Mouse (Mus musculus): ENCODE data around the gene Lemd1.

Gene Lemd1

GRCm38 (mm10) chr1:132202771-132203170 lies 11.5 kb downstream of the Lemd1 start:
- DNase-seq: no peak

- no peak for DNase-seq
Observed at GRCm38 (mm10) chr1:132205958-132206357, 14.7 kb downstream of the Lemd1 start.

GRCm38 (mm10) chr1:132206828-132207227 lies 15.6 kb downstream of the Lemd1 start:
- no peak for DNase-seq

- no peak for DNase-seq
Observed at GRCm38 (mm10) chr1:132208154-132208553, 16.9 kb downstream of the Lemd1 start.

GRCm38 (mm10) chr1:132209400-132209799 lies 18.2 kb downstream of the Lemd1 start:
- DNase-seq: no peak

GRCm38 (mm10) chr1:132210922-132211321 lies 19.7 kb downstream of the Lemd1 start:
- peak; percentile 58 to 64 for DNase-seq

GRCm38 (mm10) chr1:132211672-132212071 lies 20.4 kb downstream of the Lemd1 start:
- no peak for DNase-seq

GRCm38 (mm10) chr1:132212218-132212617 lies 21.0 kb downstream of the Lemd1 start:
- peak; percentile 34 to 76 for DNase-seq

- DNase-seq: no peak
Observed at GRCm38 (mm10) chr1:132213076-132213475, 21.8 kb downstream of the Lemd1 start.

- DNase-seq: no peak
Observed at GRCm38 (mm10) chr1:132216276-132216675, 25.0 kb downstream of the Lemd1 start.

- DNase-seq: no peak
Observed at GRCm38 (mm10) chr1:132221627-132222026, 30.4 kb downstream of the Lemd1 start.

- no peak for DNase-seq
Observed at GRCm38 (mm10) chr1:132222166-132222565, 30.9 kb downstream of the Lemd1 start.

GRCm38 (mm10) chr1:132226297-132227080 lies 35.3 kb downstream of the Lemd1 start:
- peak in 1 of 2 experiments; percentile 42 for DNase-seq

GRCm38 (mm10) chr1:132229667-132230066 lies 38.4 kb downstream of the Lemd1 start, which contains the start of gene Gm10188:
Gene Gm10188 (minus strand): TSS chr1:132229767.
- DNase-seq: no peak

- no peak for DNase-seq
Observed at GRCm38 (mm10) chr1:132231470-132232274, 40.4 kb downstream of the Lemd1 start.

- DNase-seq: peak; percentile 36 to 74
Observed at GRCm38 (mm10) chr1:132233566-132233965, 42.3 kb downstream of the Lemd1 start.

- DNase-seq: no peak
Observed at GRCm38 (mm10) chr1:132234757-132235273, 43.6 kb downstream of the Lemd1 start.

- DNase-seq: peak; percentile 57 to 75
Observed at GRCm38 (mm10) chr1:132237585-132238159, 46.4 kb downstream of the Lemd1 start.

GRCm38 (mm10) chr1:132245010-132245409 lies 53.8 kb downstream of the Lemd1 start:
- DNase-seq: no peak

GRCm38 (mm10) chr1:132246137-132246536 lies 54.9 kb downstream of the Lemd1 start:
- DNase-seq: no peak

- DNase-seq: peak; percentile 45 to 64
Observed at GRCm38 (mm10) chr1:132246641-132247040, 55.4 kb downstream of the Lemd1 start.

- peak in 1 of 2 experiments; percentile 19 for DNase-seq
Observed at GRCm38 (mm10) chr1:132254467-132254866, 63.2 kb downstream of the Lemd1 start.

GRCm38 (mm10) chr1:132260331-132260730 lies 69.1 kb downstream of the Lemd1 start:
- DNase-seq: no peak
